Mouse (Mus musculus): ENCODE measurements around the gene Astn2. TPM values are rescaled to one million over a fixed set of nuclear protein-coding genes. Genes with fewer than 3 reads are reported as not detected.

The Astn2 gene
- polyA plus RNA-seq, 1 experiment: not detected

DNA sequence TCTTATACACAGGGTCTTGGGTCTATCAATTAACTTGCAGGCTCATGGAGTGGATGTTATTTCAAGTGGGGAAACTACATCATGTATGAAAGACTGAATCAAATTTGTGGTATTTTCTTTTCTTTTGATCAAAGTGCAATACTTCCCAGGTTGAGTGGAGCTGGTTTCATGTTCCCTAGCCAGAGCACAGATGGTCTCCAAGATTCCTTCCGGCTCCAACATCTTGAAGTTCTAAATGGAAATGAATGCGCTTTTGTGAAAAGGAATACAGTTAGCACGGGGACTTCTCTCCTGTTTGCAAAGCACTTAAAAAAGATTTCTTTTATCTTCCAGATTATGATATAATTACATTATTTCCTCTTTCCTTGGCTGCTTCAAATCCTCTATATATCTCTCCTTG is 278.2 kb downstream of the Astn2 start:
- no peak for TF ChIP-seq GATA1 (IDR thresholded peaks at IDR 0.05; ENCODE audit: low read length)

DNA sequence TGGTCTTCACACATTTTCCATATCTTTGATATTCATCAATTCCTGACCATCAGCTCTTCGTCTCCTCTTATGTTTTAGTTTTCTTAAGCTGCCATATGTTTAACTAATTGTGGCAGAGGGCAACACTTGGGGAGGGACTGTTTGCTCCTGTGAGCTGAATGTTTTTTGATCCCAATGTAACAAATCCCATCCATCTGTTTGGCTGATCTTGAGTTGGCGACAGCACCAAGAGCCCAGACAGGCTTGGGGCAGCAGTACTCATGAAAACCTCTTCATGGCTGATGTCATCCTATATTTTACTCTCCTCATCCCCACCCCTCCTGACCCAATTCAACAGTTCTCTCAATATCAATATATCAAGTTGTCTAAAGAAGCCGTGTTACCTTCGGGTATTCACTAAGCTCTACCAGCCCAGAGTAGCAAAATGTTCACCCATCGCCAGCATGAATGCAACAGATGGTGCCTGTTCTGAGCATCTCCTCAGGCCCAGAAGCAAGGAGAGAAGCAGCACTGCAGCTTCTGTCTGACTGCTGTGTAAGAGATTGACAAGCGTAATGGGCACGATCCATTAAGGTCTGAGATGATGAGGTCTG is 281.5 kb downstream of the Astn2 start:
- TF ChIP-seq GATA1 (IDR thresholded peaks at IDR 0.05; ENCODE audit: low read length): no peak

DNA sequence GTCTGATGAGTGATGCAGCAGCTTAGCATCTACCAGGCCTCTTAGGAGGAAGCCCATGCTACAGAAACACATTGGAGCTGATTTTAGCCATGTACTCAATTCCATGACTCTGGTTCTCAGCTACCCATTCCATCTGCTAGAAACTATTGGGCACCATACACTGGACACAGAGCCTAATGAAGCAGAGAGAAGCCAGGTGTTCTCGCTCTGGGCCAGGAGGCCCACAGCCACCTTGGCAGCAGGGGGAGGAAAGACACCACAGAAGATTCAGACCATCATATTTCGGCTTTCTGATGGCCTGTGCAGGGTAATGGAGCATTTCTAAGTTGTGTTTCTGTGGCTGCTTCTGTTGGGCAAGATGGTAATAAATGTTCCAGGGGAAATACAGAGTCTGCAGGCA is 290.2 kb downstream of the Astn2 start:
- TF ChIP-seq GATA1 (IDR thresholded peaks at IDR 0.05; ENCODE audit: low read length): no peak

DNA sequence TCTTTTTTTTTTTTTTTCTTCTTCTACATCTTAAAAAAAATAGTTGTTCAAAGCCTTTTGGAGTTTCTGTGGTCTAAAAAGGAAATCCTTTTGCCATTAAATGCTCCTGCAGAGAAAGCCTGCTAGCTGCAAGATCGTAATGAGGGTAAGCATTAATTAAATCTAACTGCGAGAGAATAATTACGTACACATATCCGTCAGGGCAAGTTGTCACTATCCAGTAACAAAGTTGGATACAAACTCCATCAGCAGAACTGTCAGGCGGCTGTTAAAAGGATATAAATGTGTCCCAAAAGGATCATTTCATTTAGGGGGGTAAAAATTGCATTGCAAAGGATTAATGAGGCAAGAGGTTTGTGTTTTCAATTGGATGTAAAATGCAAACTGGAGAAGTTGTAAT is 302.4 kb downstream of the Astn2 start:
- no peak for TF ChIP-seq GATA1 (IDR thresholded peaks at IDR 0.05; ENCODE audit: low read length)

DNA sequence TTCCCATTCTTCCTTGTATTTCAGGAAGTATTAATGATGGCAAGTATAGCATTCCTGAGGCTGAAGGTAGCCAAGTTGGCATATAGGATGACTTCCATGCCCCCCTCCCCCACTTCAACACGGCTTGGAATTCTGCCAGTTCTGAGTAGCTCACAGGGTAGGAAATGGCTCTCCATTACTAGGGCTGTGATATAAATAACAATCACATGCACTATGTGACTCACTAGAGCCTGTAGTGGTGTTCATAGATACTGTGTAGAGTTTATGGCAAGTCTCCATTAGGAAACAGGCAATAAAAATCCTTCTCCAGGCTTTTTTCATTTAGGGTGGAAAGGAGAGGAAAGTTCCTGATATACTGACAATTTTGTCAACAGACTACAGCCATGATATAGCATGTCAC is 306.8 kb downstream of the Astn2 start:
- TF ChIP-seq GATA1 (IDR thresholded peaks at IDR 0.05; ENCODE audit: low read length): no peak

DNA sequence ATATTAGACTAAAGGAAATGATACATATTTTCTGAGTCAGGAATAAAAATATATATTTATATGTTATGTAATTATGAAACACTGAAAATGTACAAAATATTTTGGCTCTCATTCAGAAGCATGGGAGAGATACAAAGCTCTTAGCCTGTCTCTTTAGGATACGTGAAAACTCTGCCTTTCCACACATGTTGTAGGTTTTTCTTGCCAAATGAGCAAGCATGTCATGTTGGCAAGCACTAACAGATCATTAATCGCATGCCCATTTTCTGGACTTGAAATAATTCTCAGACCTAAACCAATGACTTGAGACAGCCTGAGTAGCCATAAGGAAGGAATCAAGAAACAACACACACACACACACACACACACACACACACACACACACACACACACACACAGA is 308.3 kb downstream of the Astn2 start:
- TF ChIP-seq GATA1 (IDR thresholded peaks at IDR 0.05; ENCODE audit: low read length): no peak

DNA sequence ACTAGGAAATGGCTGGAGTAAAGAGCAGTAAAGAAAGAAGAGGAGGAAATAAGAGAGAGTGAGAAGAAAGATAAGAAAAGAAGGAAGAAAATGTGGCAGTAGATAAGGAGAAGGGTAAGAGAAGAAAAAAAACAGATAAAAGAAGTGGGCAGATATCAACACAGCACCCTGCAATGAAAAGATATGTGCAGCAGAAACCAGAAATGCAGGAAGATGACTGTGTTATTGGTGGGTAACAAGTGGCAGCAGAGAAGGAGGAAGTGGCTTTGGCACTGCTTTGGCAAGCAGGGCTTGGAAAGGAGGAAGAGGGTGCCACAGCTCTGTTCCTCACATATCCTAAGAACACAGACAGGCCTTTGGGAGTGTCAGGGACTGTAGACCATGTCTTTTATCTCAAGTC is 347.2 kb downstream of the Astn2 start:
- TF ChIP-seq GATA1 (IDR thresholded peaks at IDR 0.05; ENCODE audit: low read length): no peak

DNA sequence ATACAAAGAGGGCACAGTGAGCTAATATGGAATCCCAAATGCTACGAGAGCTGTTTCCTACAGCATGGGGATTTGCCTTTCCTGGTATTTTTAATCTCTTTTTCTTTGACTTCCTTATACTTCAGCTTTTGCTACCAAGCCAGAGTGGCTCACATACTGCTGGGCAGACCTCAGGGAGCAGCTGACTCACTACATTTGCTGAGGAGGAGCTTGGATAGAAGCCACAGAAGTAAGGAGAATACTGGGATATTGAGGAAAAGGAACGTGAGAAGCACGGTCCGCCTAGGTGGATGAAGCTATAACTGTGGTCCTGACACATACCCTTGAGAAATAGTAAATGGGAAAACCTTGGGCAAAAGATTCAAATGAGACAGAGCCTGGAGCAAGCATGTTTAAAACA is 348.7 kb downstream of the Astn2 start:
- no peak for TF ChIP-seq GATA1 (IDR thresholded peaks at IDR 0.05; ENCODE audit: low read length)

DNA sequence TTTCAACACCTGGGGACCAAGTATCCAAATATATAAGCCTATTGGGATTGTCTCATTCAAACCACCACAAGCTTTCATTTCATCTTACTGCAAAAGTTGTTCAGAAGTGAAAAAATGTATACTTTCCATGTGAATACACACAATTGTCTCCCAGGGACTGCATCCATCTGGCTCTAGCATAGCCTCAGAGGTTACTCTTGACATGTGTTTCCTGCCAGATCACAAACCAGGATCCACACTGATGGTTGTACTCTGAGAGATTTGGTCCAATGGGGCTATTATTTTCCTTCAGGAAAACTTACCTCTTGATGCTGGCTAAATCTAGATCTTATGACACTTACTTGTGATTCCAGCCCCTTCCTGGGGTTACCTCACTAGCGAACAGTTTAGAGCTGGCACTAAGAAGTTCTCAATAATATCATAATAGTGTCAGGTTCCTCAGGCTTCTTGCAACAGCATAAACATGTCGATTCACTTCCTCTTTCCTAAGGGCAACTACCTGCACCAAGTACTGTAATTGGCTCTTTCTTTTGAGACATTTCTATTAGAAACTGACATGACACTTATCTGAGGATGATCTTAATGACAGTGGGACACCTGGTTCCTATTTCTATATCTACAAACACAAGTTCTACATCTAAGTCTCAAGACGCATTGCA is 361.3 kb downstream of the Astn2 start:
- TF ChIP-seq GATA1 (IDR thresholded peaks at IDR 0.05; ENCODE audit: low read length): no peak

DNA sequence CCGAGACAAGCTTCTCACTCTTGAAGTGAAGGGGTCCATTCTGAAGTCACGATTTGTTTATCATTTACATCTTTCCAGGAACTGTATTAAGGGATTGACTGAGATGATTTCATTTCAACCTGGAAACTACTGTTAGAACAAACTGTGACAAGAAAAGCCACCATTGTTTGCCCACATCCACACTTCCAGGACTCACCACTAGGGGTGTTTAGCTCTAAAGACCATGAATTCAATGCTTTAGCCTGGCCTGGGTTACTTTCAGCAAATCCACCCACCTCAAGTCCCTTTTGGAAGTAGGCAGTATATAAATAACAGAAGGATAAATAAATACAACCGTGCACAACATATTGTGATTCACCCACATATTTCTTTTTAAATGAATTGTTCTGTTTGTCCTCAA is 370.6 kb downstream of the Astn2 start:
- no peak for TF ChIP-seq GATA1 (IDR thresholded peaks at IDR 0.05; ENCODE audit: low read length)

DNA sequence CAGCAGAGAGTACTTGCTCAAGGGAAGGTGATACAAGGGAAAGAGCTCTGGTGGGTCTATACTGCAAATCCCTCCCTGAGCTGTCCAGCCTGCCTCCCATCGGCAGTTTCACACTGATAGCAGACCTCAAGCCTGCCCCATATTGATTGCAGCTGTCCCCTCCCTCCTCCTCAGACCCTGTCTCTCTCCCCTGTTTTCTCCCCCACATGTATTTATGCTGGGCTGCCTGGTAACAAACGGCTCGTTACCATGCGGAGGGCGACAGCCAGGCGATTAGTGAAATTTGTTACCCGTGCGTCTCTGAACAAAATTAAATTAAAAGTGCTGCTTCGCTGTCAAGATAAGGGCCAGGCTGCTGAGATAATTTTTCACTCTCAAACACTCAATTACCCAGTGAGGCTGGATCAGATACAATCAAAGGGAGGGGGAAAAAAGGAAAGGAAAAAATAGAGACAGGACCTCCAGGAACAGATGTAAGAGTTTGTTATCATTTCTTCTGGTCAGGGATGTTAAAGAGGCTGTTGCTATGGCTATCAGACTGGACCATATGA is 373.0 kb downstream of the Astn2 start:
- no peak for TF ChIP-seq GATA1 (IDR thresholded peaks at IDR 0.05; ENCODE audit: low read length)

DNA sequence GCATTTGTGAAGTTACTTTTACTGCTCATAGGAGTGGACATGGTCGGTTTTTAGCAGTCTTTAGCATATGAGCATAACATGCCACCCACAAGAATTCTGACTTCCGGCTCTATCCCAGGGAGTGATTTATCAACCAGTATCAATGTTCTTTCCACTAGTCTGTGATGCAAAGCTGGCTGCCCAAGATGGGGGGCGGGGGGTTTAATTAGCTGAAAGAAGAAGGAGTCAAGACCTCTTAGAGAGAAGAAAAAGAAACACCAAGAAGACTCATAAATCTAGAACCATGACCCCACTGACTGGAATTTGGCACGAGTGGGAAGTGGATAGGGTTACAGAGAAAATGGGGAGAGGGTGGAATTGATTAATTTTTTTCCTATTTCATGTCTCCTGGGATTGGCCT is 374.5 kb downstream of the Astn2 start:
- TF ChIP-seq GATA1 (IDR thresholded peaks at IDR 0.05; ENCODE audit: low read length): no peak

DNA sequence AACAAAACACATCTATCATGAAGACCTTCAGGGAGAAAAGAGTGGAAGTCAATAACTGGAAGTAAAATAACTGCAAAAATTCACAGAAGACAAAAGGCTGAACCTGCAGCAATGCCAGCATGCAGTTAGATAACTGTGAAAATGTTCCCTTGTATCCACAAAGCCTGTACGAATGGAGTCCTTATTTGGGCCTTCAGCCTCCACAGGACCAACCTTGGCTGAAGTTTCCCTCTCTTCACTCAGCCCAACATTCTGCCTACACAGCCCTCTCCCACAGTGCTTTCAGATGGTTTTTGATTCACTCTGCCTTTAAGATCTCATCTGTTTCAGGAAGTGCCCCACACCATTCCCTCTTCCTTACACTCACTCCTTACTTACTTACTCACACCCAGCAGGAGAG is 376.5 kb downstream of the Astn2 start:
- no peak for TF ChIP-seq GATA1 (IDR thresholded peaks at IDR 0.05; ENCODE audit: low read length)

DNA sequence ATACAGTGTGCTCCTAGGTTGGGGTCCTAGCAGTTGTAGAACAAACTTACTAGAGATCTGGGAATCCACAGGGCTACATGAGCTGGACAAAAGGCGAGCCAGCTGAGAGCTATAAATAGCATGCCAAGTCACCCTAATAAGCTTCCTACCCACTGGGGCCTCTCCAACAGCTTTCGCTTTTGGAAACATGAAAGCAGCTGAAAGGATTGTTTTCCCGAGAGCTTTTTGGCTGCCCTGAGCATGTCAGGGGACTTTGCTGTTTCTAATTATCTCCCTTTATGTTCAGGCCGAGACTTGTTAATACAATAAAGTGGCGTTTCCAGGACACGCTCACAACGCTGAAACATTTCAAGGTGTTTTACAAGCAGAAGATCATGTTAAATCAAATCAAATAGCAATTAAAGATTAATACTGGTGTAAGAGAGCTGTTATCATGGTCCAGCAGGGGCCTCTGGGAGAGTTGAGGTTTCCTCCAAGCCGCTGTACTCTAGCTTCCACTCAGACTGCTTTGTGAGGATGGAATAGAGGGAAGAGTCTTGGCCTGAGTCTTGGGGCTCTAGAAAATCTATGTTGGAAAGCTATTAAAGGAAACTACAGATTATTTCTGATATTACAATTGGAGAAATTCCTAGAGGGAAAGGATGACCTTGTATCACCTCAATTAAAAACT is 378.9 kb downstream of the Astn2 start:
- no peak for TF ChIP-seq GATA1 (IDR thresholded peaks at IDR 0.05; ENCODE audit: low read length)

DNA sequence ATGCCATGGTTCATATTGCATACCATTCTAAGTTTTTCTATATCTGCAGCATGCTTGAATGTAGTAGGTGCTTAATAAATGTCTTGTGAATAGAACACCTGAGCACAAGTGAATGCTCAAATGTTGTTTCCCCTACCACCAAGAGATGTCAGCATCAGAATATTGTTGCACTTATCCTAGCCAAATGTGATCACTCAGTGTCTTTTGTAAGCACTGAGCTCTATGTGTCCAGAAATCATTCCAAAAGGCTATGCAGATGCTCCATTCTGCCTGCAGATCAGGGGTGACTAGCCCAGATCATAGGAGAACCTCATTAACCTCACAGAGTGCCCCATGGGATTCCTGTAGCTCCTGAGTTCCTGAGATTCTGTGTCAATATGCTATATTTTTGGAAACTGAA is 401.5 kb downstream of the Astn2 start:
- no peak for TF ChIP-seq GATA1 (IDR thresholded peaks at IDR 0.05; ENCODE audit: low read length)

DNA sequence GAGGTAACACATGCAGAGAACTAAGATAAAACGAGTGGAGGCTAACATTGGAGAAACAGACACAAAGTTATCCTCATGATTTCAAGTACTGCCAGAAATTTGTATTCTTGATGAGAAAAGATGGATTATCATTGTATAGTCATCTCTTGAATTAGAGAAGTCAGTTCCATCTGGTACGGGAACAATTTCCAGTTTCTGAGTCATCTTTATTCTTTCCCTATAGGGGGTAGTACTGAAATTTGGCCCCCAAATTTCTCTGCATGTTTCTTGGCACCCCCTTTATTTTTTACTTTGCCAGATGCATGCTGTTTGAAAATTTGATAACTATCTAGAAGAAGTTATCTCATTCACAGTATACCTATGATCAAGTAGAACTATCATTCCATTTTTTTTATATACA is 420.8 kb downstream of the Astn2 start:
- no peak for TF ChIP-seq GATA1 (IDR thresholded peaks at IDR 0.05; ENCODE audit: low read length)

DNA sequence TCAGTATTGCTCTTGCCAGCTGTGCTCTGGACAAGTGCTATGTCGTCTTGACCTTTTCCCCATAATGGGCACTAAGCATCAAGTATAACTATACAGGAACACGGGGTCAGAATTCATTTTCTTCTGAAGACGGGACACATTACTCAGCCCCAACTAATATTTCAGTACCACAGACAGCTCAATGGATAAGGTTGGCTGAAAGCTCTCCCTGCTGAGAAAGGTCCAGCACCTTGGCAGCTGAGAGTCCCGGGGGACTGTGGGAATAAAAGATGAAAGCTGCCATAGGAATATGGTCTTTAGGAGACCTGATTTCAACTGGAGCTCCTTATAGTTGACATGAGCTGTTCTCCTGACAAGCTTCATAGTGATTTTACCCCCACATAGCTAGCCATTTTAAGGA is 421.5 kb downstream of the Astn2 start:
- no peak for TF ChIP-seq GATA1 (IDR thresholded peaks at IDR 0.05; ENCODE audit: low read length)
